Mouse (Mus musculus) liver, postnatal 0 days (tissue): Measurements from ENCODE around the gene Brox. TPM values are rescaled to one million over a fixed set of nuclear protein-coding genes. Genes with fewer than 3 reads are reported as not detected.
A peak's percentile ranks its signal among the peaks of the same experiment; 100 is the strongest.
"Not testable (repeated sequence)": the region's sequence is repeated elsewhere in the genome, so short reads cannot be mapped to it uniquely, and the experiment has no call there.

Source experiments
- ATAC-seq: fragments of 200-750 bp; cut with Nextera tagmentation; 2 replicates; pipeline ENCODE4 v1.8.0; 2017; ENCODE audit warnings: mild to moderate bottlenecking, moderate library complexity
- DNase-seq: peaks from one replicate; pipeline ENCODE4 v3.0.0-alpha.2; 2016
- H3K27ac ChIP-seq: fragments of 300-500 bp; sonication (generic); 2 replicates; pipeline ENCODE4 v1.5.1; 2014; ENCODE audit warnings: antibody characterized with exemption, moderate library complexity, mild to moderate bottlenecking, low read depth
- H3K27me3 ChIP-seq: fragments of 300-500 bp; sonication (generic); 2 replicates; pipeline ENCODE4 v1.6.1; 2014; ENCODE audit warnings: low read length, control low read depth, mixed read lengths; ENCODE audit not compliant: insufficient read depth
- H3K36me3 ChIP-seq: fragments of 300-500 bp; sonication (generic); replicated peaks from 2 replicates; pipeline ENCODE4 v1.6.1; 2014; ENCODE audit warnings: mild to moderate bottlenecking, control low read depth, low read length, moderate library complexity, mixed read lengths; ENCODE audit not compliant: insufficient read depth
- H3K4me1 ChIP-seq: fragments of 300-500 bp; sonication (generic); 2 replicates; pipeline ENCODE4 v1.6.1; 2014; ENCODE audit warnings: antibody characterized with exemption, mild to moderate bottlenecking, control low read depth; ENCODE audit not compliant: insufficient read depth
- H3K4me2 ChIP-seq: fragments of 300-500 bp; sonication (generic); 2 replicates; pipeline ENCODE4 v1.6.1; 2014; ENCODE audit warnings: low read depth, mild to moderate bottlenecking, low read length, moderate library complexity, mixed read lengths
- H3K4me3 ChIP-seq: fragments of 300-500 bp; sonication (generic); 2 replicates; pipeline ENCODE4 v1.5.1; 2014; ENCODE audit warnings: low read depth, low read length
- H3K9ac ChIP-seq: fragments of 300-500 bp; sonication (generic); replicated peaks from 2 replicates; pipeline ENCODE4 v1.6.1; 2014; ENCODE audit warnings: mild to moderate bottlenecking, moderate library complexity
- H3K9me3 ChIP-seq: fragments of 300-500 bp; sonication (generic); 2 replicates; pipeline ENCODE4 v1.6.1; 2016; ENCODE audit warnings: mild to moderate bottlenecking, control low read depth, low read length, mixed read lengths
- CTCF ChIP-seq: sonication (generic); IDR thresholded peaks from 2 replicates; pipeline ENCODE4 v1.5.1; 2016; ENCODE audit warnings: antibody characterized with exemption, low read depth
- EP300 ChIP-seq: IDR thresholded peaks from 2 replicates; pipeline ENCODE4 v1.6.1; 2016; ENCODE audit warnings: antibody characterized with exemption, low read depth, mild to moderate bottlenecking
- WGBS: fragments of 180-500 bp; shearing (Covaris S2); extraction: QIAGEN DNeasy Blood & Tissue Kit; methylation state at CpG from one replicate; pipeline ENCODE4 v1.1.7; 2014; ENCODE audit not compliant: insufficient replicate concordance; 5-methylcytosine and 5-hydroxymethylcytosine counted together
- polyA plus RNA-seq: library from polyadenylated mRNA; unstranded; fragments of >200 nt; fragmentation: Nextera tagmentation; extraction: Ambion mirVana; gene quantifications from 2 replicates; pipeline ENCODE4 v1.2.1, GENCODE M21; 2015

The Brox gene
- 14.0 and 17.1 TPM in 2 replicates for polyA plus RNA-seq

DNA sequence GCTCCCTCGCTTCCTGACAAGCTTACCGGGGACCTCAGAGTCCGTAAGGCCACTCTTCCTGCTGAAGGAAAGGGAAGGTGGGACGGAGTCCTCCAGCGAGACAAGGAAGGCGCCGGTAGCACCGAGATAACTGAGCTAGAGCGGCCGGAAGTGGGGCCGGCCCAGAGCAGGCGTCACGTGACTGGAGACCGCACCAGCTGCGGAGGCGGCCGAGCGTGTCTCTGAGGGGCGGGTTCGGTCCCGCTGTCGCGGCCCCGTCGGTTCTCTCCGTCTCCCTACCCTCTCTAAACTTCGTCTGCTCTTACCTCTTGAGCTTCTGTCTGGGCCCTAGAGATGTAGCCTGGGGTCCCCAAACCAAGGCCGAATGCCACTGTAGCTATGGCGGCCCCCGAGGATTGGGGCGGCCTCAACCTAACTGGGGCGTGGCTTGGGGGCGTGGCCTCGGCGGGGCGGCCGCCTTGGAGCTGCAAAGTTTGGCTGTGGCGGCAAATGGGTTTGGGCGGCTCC, at the start of gene Brox:
Gene Brox (minus strand): TSS at position 393 of the 507 bp plus-strand sequence.
- H3K9ac ChIP-seq: peak within 1 kb of the TSS; percentile 67
- WGBS: 0% methylated on average over 39 of the region's 39 CpGs
- H3K27me3 ChIP-seq: no peaks in the 10 kb centered on the region
- H3K27ac ChIP-seq: peak within 1 kb of the TSS; percentile 72
- DNase-seq: peak; percentile 98
- TF ChIP-seq CTCF (no peak), EP300 (peak; percentile 36; the same call in 1 of the 2 replicates)
- H3K4me3 ChIP-seq: peak within 1 kb of the TSS; percentile 62
- H3K9me3 ChIP-seq: no peaks in the 10 kb centered on the region
- H3K4me1 ChIP-seq: no peaks in the 10 kb centered on the region
- ATAC-seq: peak; percentile 92
- peaks cover 16% of the 10 kb centered on the region for H3K36me3 ChIP-seq
- H3K4me2 ChIP-seq: peak within 1 kb of the TSS; percentile 71

- 4% methylated on average over 10 of the region's 10 CpGs for WGBS
- ATAC-seq: no peak
- Histone ChIP-seq H3K4me3 (peak overlapping the region; percentile 91), H3K4me2 (peak overlapping the region; percentile 83), H3K36me3 (peaks cover 21% of the 10 kb centered on the region), H3K9ac (peak overlapping the region; percentile 97), H3K4me1 (peaks cover 7% of the 10 kb centered on the region), H3K27ac (peak overlapping the region; percentile 97), H3K27me3 (no peaks in the 10 kb centered on the region), H3K9me3 (no peaks in the 10 kb centered on the region)
- TF ChIP-seq CTCF (no peak), EP300 (no peak)
- no peak for DNase-seq
These were observed 48.7 kb upstream of the Brox start for GRCm38 (mm10) chr1:183345817-183346195.

DNA sequence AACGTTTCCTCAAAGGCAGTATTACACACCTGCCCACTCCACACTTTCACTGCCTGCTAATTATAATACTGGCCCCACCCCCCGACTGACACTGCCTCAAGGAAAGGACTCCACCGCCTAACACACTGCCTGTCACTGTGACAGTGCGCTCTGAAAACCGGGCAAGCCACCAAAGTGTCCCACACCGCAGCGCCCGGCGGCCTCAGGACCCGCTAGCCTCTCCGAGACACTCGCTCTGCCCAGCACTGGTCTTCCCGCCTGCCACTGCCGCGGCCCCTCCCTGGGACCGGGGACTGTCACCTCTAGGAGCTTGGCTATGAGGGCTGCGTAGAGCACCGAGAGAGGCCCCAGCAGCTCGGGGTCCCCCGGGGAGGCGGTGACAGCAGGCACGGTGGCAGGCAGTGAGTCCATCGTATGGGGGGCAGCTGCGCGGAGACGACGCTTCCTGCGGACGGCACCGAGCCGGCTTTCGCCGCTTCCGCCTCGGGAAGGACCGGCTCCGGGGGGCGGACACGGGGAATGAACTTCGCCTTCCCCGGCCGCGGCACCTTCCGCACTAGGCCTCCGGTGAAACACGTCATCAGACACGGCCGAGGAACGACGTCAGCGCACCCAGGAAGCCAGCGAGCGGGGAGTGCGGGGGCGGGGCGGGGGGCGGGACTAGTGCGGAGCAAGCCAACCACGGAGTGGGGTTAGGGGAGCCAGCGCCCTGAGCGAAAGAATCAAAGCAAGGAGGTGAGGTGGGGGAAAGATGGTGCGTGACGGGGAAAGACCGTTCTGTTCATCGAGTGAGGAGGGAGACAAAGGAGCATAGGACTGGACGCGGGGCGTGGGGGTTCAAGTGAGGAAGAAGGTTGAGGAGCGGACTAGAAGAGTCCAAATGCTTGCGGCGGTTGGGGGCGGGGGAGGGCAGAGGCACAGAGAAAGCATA, 48.1 kb upstream of the Brox start:
- DNase-seq: peak; percentile 98
- Histone ChIP-seq H3K9ac (peak overlapping the region; percentile 97), H3K27me3 (no peaks in the 10 kb centered on the region), H3K4me3 (peak overlapping the region; percentile 91), H3K9me3 (no peaks in the 10 kb centered on the region), H3K4me2 (peak overlapping the region; percentile 83), H3K4me1 (peaks cover 7% of the 10 kb centered on the region), H3K27ac (peak overlapping the region; percentile 97), H3K36me3 (peaks cover 27% of the 10 kb centered on the region)
- under 1% methylated on average over 70 of the region's 72 CpGs for WGBS
- no peak for TF ChIP-seq CTCF
- no peak for TF ChIP-seq EP300
- ATAC-seq: peak; percentile 94

- H3K27ac ChIP-seq, DNase-seq, H3K9ac ChIP-seq, H3K4me3 ChIP-seq, H3K4me2 ChIP-seq, ATAC-seq, H3K9me3 ChIP-seq, H3K4me1 ChIP-seq, H3K27me3 ChIP-seq: not testable (repeated sequence)
- 95% methylated on average over 1 of the region's 1 CpGs for WGBS
- H3K36me3 ChIP-seq: peaks cover 33% of the 10 kb centered on the region
These were observed 45.8 kb upstream of the Brox start for GRCm38 (mm10) chr1:183342902-183343301.

- TF ChIP-seq EP300 (no peak), CTCF (no peak)
- Histone ChIP-seq H3K9ac (no peak overlapping the region), H3K4me2 (no peak overlapping the region), H3K4me3 (no peak overlapping the region), H3K27me3 (no peaks in the 10 kb centered on the region), H3K9me3 (peaks cover 3% of the 10 kb centered on the region; the same call in 1 of the 2 replicates), H3K4me1 (no peaks in the 10 kb centered on the region), H3K36me3 (peaks cover 69% of the 10 kb centered on the region), H3K27ac (no peak overlapping the region)
- DNase-seq: no peak
- no peak for ATAC-seq
- 85% methylated on average over 8 of the region's 8 CpGs for WGBS
These were observed 30.1 kb upstream of the Brox start for GRCm38 (mm10) chr1:183327171-183327570.

- ATAC-seq (no peak), DNase-seq (no peak)
- Histone ChIP-seq H3K9ac (no peak overlapping the region), H3K9me3 (peaks cover 3% of the 10 kb centered on the region; the same call in 1 of the 2 replicates), H3K27me3 (no peaks in the 10 kb centered on the region), H3K4me3 (no peak overlapping the region), H3K4me1 (no peaks in the 10 kb centered on the region), H3K27ac (no peak overlapping the region), H3K4me2 (no peak overlapping the region), H3K36me3 (peaks cover 61% of the 10 kb centered on the region)
- WGBS: 92% methylated on average over 6 of the region's 6 CpGs
- TF ChIP-seq EP300: no peak
- TF ChIP-seq CTCF: no peak
These were observed 27.4 kb upstream of the Brox start for GRCm38 (mm10) chr1:183324433-183324832.
